Mouse (Mus musculus) liver, adult 2 months (tissue): Measurements from ENCODE around the gene Amdhd1.

Source experiments
- CTCF ChIP-seq: fragments of 200-500 bp; IDR thresholded peaks from 2 replicates; pipeline ENCODE4 v1.5.1; 2011; ENCODE audit warnings: low read depth, low read length, control low read depth
- POLR2A ChIP-seq: fragments of 200-500 bp; IDR thresholded peaks from 2 replicates; pipeline ENCODE4 v1.6.1; 2011; ENCODE audit warnings: low read length, control low read depth; ENCODE audit not compliant: insufficient read depth; ENCODE audit errors: extremely low read depth

DNA sequence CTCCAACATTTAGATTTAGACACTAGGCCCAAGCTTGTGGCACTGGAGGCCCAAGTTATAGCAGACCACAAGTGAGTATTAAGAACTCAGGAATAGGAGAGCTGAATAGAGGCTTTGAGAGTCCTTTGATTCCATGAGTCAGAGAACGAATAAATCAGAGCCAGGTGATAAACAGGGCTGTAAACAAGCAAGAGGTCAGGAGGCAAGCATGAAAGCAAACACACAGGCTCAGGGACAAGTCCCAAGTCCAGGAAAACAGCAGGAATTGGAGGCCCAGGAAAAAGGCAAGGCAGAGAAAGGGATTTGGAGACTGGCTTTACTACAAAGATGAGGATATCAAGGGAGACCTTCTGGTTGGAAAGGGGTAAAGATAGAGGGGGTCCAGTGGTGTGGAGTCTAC, 14.5 kb downstream of the Amdhd1 start:
- TF ChIP-seq CTCF = no peak
- no peak for TF ChIP-seq POLR2A
